Mouse (Mus musculus) embryonic stem cell, embryonic (primary cell): Measurements from ENCODE around the gene Rce1.

Source experiments
- CTCF ChIA-PET, 4 experiments: fragments of 300-600 bp in 2 of 4; fragments of 350-600 bp in 2 of 4; sonication (Branson Sonifier 250); formaldehyde crosslinking; loops; one replicate each; lab custom pipeline; 2022; ENCODE audit warnings: inconsistent platforms in 2 of 4; lab: Charles Lee
- POLR2A ChIA-PET, 4 experiments: fragments of 300-600 bp in 2 of 4; fragments of 350-600 bp in 2 of 4; sonication (Branson Sonifier 250); formaldehyde crosslinking; loops; one replicate each; lab custom pipeline; 2022; ENCODE audit warnings: antibody characterized with exemption in 4 of 4, inconsistent platforms in 1 of 4; lab: Charles Lee

Rce1 gene

GRCm38 (mm10) chr19:4625179-4625828 is at the start of gene Rce1:
Gene Rce1, minus strand, starts transcription at chr19:4625641.
- CTCF ChIA-PET: interaction anchor here in 3 of 4 experiments (0.5 to 1.9 kb wide), 17 partner anchors 8 to 493 kb away, joined by 3 to 9 read pairs (median 3); partner anchors contain the start of gene Klc2 (in 1 of the 3)

GRCm38 (mm10) chr19:4672401-4672800 is 47.0 kb upstream of the Rce1 start:
- POLR2A ChIA-PET: interaction anchor here in 1 of 4 experiments (1.1 kb wide), 1 partner anchor 12 kb away, joined by 3 read pairs; no protein-coding TSS in a partner anchor
- CTCF ChIA-PET: interaction anchor here in 1 of 4 experiments (0.6 kb wide), 1 partner anchor 1908 kb away, joined by 5 read pairs; no protein-coding TSS in a partner anchor

More at GRCm38 (mm10) chr19:4625179-4625828, at the start of gene Rce1:
- POLR2A ChIA-PET: interaction anchor here (0.6 to 3.4 kb wide), 63 partner anchors 9 to 579 kb away, joined by 3 to 43 read pairs (median 4); partner anchors contain the start of genes Lrfn4 (in 3 of the 4), Gm960 (in 2 of the 4), Pcx (in 2 of the 4) and Rbm14 (in 2 of the 4)

GRCm38 (mm10) chr19:4670776-4671175 is 45.3 kb upstream of the Rce1 start:
- POLR2A ChIA-PET: no interaction called here
- CTCF ChIA-PET: no interaction called here

GRCm38 (mm10) chr19:4666815-4667214 is 41.4 kb upstream of the Rce1 start:
- ChIA-PET CTCF (interaction anchor here in 3 of 4 experiments (0.6 to 1.1 kb wide), 4 partner anchors 22 to 169 kb away, joined by 3 to 5 read pairs (median 4); no protein-coding TSS in a partner anchor), POLR2A (interaction anchor here in 1 of 4 experiments (1.4 kb wide), 1 partner anchor 90 kb away, joined by 4 read pairs; the partner anchor contains the start of gene Rbm4b)

GRCm38 (mm10) chr19:4658156-4658555 is 32.7 kb upstream of the Rce1 start:
- ChIA-PET CTCF (no interaction called here), POLR2A (no interaction called here)

- POLR2A ChIA-PET: interaction anchor here in 1 of 4 experiments (0.7 kb wide), 1 partner anchor 297 kb away, joined by 8 read pairs; no protein-coding TSS in a partner anchor
- CTCF ChIA-PET: interaction anchor here in 2 of 4 experiments (0.6 to 1.1 kb wide), 3 partner anchors 74 to 406 kb away, joined by 3 to 4 read pairs (median 3); no protein-coding TSS in a partner anchor
These were observed 21.6 kb upstream of the Rce1 start for GRCm38 (mm10) chr19:4646917-4647492.

GRCm38 (mm10) chr19:4644271-4644670 is 18.8 kb upstream of the Rce1 start:
- ChIA-PET CTCF (interaction anchor here in 3 of 4 experiments (0.6 to 1.9 kb wide), 18 partner anchors 9 to 410 kb away, joined by 3 to 19 read pairs (median 3); no protein-coding TSS in a partner anchor), POLR2A (interaction anchor here in 2 of 4 experiments (0.6 to 1.6 kb wide), 5 partner anchors 8 to 99 kb away, joined by 3 to 6 read pairs (median 3); no protein-coding TSS in a partner anchor)

GRCm38 (mm10) chr19:4635986-4636385 is 10.5 kb upstream of the Rce1 start:
- ChIA-PET POLR2A (interaction anchor here in 1 of 4 experiments (1.0 to 1.2 kb wide), 2 partner anchors 9 to 20 kb away, joined by 3 read pairs; partner anchors contain the start of gene Lrfn4), CTCF (interaction anchor here (0.6 to 1.5 kb wide), 6 partner anchors 11 to 531 kb away, joined by 3 to 6 read pairs (median 4); partner anchors contain the start of gene Rce1 (in 1 of the 4))

GRCm38 (mm10) chr19:4628819-4629218 is 3.4 kb upstream of the Rce1 start:
- CTCF ChIA-PET: interaction anchor here in 3 of 4 experiments (0.5 to 1.8 kb wide), 15 partner anchors 9 to 249 kb away, joined by 3 to 7 read pairs (median 4); partner anchors contain the start of genes Lrfn4 (in 1 of the 3) and Zdhhc24 (in 1 of the 3)
- POLR2A ChIA-PET: interaction anchor here in 3 of 4 experiments (0.5 to 1.4 kb wide), 4 partner anchors 13 to 183 kb away, joined by 3 to 4 read pairs (median 3); partner anchors contain the start of genes Gm21992 (in 1 of the 3), Lrfn4 (in 1 of the 3) and Rbm14 (in 1 of the 3)

- ChIA-PET CTCF (interaction anchor here in 3 of 4 experiments (0.5 to 2.3 kb wide), 19 partner anchors 8 to 1418 kb away, joined by 3 to 10 read pairs (median 4); partner anchors contain the start of gene Klc2 (in 1 of the 3)), POLR2A (interaction anchor here (0.6 to 3.4 kb wide), 53 partner anchors 9 to 580 kb away, joined by 3 to 43 read pairs (median 4); partner anchors contain the start of genes Lrfn4 (in 3 of the 4), Pcx (in 2 of the 4), Rbm14 (in 2 of the 4) and Sptbn2 (in 2 of the 4))
These were observed 541 bp upstream of the Rce1 start for GRCm38 (mm10) chr19:4625829-4626535.

- CTCF ChIA-PET: interaction anchor here in 3 of 4 experiments (0.5 to 1.9 kb wide), 13 partner anchors 8 to 494 kb away, joined by 3 to 6 read pairs (median 3); partner anchors contain the start of gene Klc2 (in 1 of the 3)
- POLR2A ChIA-PET: interaction anchor here in 3 of 4 experiments (0.6 to 3.4 kb wide), 51 partner anchors 8 to 494 kb away, joined by 3 to 43 read pairs (median 4); partner anchors contain the start of genes Lrfn4 (in 3 of the 3), Pcx (in 2 of the 3), Rbm14 (in 2 of the 3) and Sptbn2 (in 2 of the 3)
These were observed 849 bp downstream of the Rce1 start for GRCm38 (mm10) chr19:4624406-4625178.

GRCm38 (mm10) chr19:4624006-4624405 is 1.4 kb downstream of the Rce1 start:
- POLR2A ChIA-PET: interaction anchor here in 2 of 4 experiments (0.6 to 2.0 kb wide), 5 partner anchors 8 to 119 kb away, joined by 3 to 7 read pairs (median 3); partner anchors contain the start of genes Gm960 (in 1 of the 2) and Lrfn4 (in 1 of the 2)
- CTCF ChIA-PET: no interaction called here

GRCm38 (mm10) chr19:4623419-4623818 is 2.0 kb downstream of the Rce1 start:
- ChIA-PET CTCF (interaction anchor here in 1 of 4 experiments (0.7 kb wide), 1 partner anchor 126 kb away, joined by 4 read pairs; no protein-coding TSS in a partner anchor), POLR2A (interaction anchor here in 3 of 4 experiments (0.5 to 0.9 kb wide), 4 partner anchors 8 to 120 kb away, joined by 3 to 4 read pairs (median 3); partner anchors contain the start of gene Lrfn4 (in 2 of the 3))

- ChIA-PET CTCF (interaction anchor here in 1 of 4 experiments (0.6 to 0.7 kb wide), 2 partner anchors 121 to 125 kb away, joined by 3 to 4 read pairs; no protein-coding TSS in a partner anchor), POLR2A (interaction anchor here in 2 of 4 experiments (0.5 to 1.0 kb wide), 3 partner anchors 19 to 527 kb away, joined by 3 to 5 read pairs (median 3); no protein-coding TSS in a partner anchor)
These were observed 2.7 kb downstream of the Rce1 start for GRCm38 (mm10) chr19:4622780-4623179.

- ChIA-PET POLR2A (no interaction called here), CTCF (no interaction called here)
These were observed 4.7 kb downstream of the Rce1 start for GRCm38 (mm10) chr19:4620721-4621120.

GRCm38 (mm10) chr19:4619461-4619860 is 6.0 kb downstream of the Rce1 start:
- ChIA-PET CTCF (interaction anchor here in 3 of 4 experiments (0.5 to 1.5 kb wide), 5 partner anchors 15 to 310 kb away, joined by 3 to 8 read pairs (median 3); no protein-coding TSS in a partner anchor), POLR2A (no interaction called here)
